Mouse (Mus musculus): Measurements from ENCODE around the gene Dzip1l. TPM values are rescaled to one million over a fixed set of nuclear protein-coding genes. Genes with fewer than 3 reads are reported as not detected.

Dzip1l gene
- polyA plus RNA-seq, 1 experiment from 2014 or later, result 18.3 TPM

GRCm38 (mm10) chr9:99637227-99637626 is 7.9 kb downstream of the Dzip1l start:
- no peaks in the 10 kb centered on the region for H3K27me3 ChIP-seq (ENCODE audit: control insufficient read depth, insufficient read depth, low read length)
- H3K27ac ChIP-seq (ENCODE audit: low read length), result no peak overlapping the region
- no peaks in the 10 kb centered on the region for H3K9me3 ChIP-seq (replicated peaks; ENCODE audit: control insufficient read depth, low read length)
- 96% methylated on average over 17 of the region's 17 CpGs for WGBS
- H3K4me1 ChIP-seq (ENCODE audit: control insufficient read depth, insufficient read depth, low read length), result peaks cover 9% of the 10 kb centered on the region; the same call in 1 of the 2 replicates
- H3K36me3 ChIP-seq (ENCODE audit: control insufficient read depth, insufficient read depth, low read length), result peaks cover 20% of the 10 kb centered on the region
- ATAC-seq (ENCODE audit: insufficient read depth, low FRiP score), result no peak
- no peak overlapping the region for H3K9ac ChIP-seq (ENCODE audit: low read length)
- no peak overlapping the region for H3K4me3 ChIP-seq (replicated peaks; ENCODE audit: low read length)
- H3K4me2 ChIP-seq (ENCODE audit: low read depth, low read length), result no peak overlapping the region

- Histone ChIP-seq H3K36me3 (ENCODE audit: control insufficient read depth, insufficient read depth, low read length) (peaks cover 20% of the 10 kb centered on the region), H3K9ac (ENCODE audit: low read length) (no peak overlapping the region), H3K9me3 (replicated peaks; ENCODE audit: control insufficient read depth, low read length) (no peaks in the 10 kb centered on the region), H3K27me3 (ENCODE audit: control insufficient read depth, insufficient read depth, low read length) (no peaks in the 10 kb centered on the region), H3K27ac (ENCODE audit: low read length) (no peak overlapping the region), H3K4me2 (ENCODE audit: low read depth, low read length) (no peak overlapping the region), H3K4me1 (ENCODE audit: control insufficient read depth, insufficient read depth, low read length) (peaks cover 5% of the 10 kb centered on the region; the same call in 1 of the 2 replicates), H3K4me3 (replicated peaks; ENCODE audit: low read length) (no peak overlapping the region)
- 93% methylated on average over 13 of the region's 13 CpGs for WGBS
- no peak for ATAC-seq (ENCODE audit: insufficient read depth, low FRiP score)
These were observed 8.4 kb downstream of the Dzip1l start for GRCm38 (mm10) chr9:99637736-99638135.

- peak; percentile 92 for ATAC-seq (ENCODE audit: insufficient read depth, low FRiP score)
- Histone ChIP-seq H3K9ac (ENCODE audit: low read length) (no peak overlapping the region), H3K4me1 (ENCODE audit: control insufficient read depth, insufficient read depth, low read length) (peaks cover 3% of the 10 kb centered on the region; the same call in 1 of the 2 replicates), H3K9me3 (replicated peaks; ENCODE audit: control insufficient read depth, low read length) (no peaks in the 10 kb centered on the region), H3K4me3 (replicated peaks; ENCODE audit: low read length) (no peak overlapping the region), H3K27me3 (ENCODE audit: control insufficient read depth, insufficient read depth, low read length) (no peaks in the 10 kb centered on the region), H3K36me3 (ENCODE audit: control insufficient read depth, insufficient read depth, low read length) (peaks cover 20% of the 10 kb centered on the region), H3K4me2 (ENCODE audit: low read depth, low read length) (no peak overlapping the region), H3K27ac (ENCODE audit: low read length) (peak overlapping the region; percentile 84)
- 68% methylated on average over 5 of the region's 5 CpGs for WGBS
These were observed 10.7 kb downstream of the Dzip1l start for GRCm38 (mm10) chr9:99639957-99640356.

DNA sequence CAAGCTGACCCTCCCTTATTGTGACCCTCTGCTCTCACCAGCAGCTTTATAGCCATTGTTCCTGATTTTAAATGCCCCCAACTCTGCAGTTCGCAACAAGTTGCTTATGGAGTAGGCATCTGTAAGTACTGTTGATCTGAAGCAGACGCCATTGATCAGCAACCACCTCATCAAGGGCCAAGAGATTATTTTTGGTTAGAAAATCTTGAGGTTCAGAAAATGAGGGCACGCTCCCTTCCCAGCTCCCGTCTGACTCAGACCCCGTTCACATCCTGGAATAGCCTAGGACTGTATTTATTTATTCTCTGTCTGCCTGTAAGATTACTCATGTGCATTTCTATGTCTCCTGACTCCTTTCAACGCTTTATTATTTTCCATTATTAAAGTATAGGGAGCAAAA is 16.1 kb downstream of the Dzip1l start:
- Histone ChIP-seq H3K9me3 (replicated peaks; ENCODE audit: control insufficient read depth, low read length) (no peaks in the 10 kb centered on the region), H3K4me2 (ENCODE audit: low read depth, low read length) (no peak overlapping the region), H3K9ac (ENCODE audit: low read length) (no peak overlapping the region), H3K36me3 (ENCODE audit: control insufficient read depth, insufficient read depth, low read length) (peaks cover 13% of the 10 kb centered on the region; the same call in 1 of the 2 replicates), H3K27me3 (ENCODE audit: control insufficient read depth, insufficient read depth, low read length) (no peaks in the 10 kb centered on the region), H3K4me1 (ENCODE audit: control insufficient read depth, insufficient read depth, low read length) (no peaks in the 10 kb centered on the region), H3K27ac (ENCODE audit: low read length) (no peak overlapping the region), H3K4me3 (replicated peaks; ENCODE audit: low read length) (no peak overlapping the region)
- ATAC-seq (ENCODE audit: insufficient read depth, low FRiP score), result no peak
- 90% methylated on average over 6 of the region's 6 CpGs for WGBS

DNA sequence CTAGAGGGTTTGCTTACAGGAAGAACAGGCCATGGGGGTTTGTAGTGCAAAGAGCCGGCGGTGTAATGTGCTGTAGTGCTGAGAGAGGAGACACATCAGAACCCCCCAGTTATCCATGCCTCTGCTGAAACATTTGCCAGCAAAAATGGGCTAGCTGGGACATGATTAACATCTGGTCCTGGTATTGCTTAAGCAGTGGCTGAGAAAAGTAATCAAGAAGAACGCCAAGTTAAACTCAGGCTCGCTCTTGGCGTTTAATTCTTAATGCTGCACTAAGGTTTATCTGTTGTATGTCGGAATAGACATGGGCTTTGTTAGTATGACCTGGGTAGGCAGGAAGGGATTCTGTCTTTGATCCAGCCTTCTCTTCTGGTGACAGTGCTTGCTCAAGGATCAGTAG is 16.8 kb downstream of the Dzip1l start:
- H3K4me2 ChIP-seq (ENCODE audit: low read depth, low read length), result no peak overlapping the region
- ATAC-seq (ENCODE audit: insufficient read depth, low FRiP score), result no peak
- no peak overlapping the region for H3K4me3 ChIP-seq (replicated peaks; ENCODE audit: low read length)
- H3K27ac ChIP-seq (ENCODE audit: low read length), result no peak overlapping the region
- peaks cover 18% of the 10 kb centered on the region for H3K36me3 ChIP-seq (ENCODE audit: control insufficient read depth, insufficient read depth, low read length)
- no peak overlapping the region for H3K9ac ChIP-seq (ENCODE audit: low read length)
- H3K27me3 ChIP-seq (ENCODE audit: control insufficient read depth, insufficient read depth, low read length), result no peaks in the 10 kb centered on the region
- 85% methylated on average over 6 of the region's 6 CpGs for WGBS
- no peaks in the 10 kb centered on the region for H3K4me1 ChIP-seq (ENCODE audit: control insufficient read depth, insufficient read depth, low read length)
- no peaks in the 10 kb centered on the region for H3K9me3 ChIP-seq (replicated peaks; ENCODE audit: control insufficient read depth, low read length)

DNA sequence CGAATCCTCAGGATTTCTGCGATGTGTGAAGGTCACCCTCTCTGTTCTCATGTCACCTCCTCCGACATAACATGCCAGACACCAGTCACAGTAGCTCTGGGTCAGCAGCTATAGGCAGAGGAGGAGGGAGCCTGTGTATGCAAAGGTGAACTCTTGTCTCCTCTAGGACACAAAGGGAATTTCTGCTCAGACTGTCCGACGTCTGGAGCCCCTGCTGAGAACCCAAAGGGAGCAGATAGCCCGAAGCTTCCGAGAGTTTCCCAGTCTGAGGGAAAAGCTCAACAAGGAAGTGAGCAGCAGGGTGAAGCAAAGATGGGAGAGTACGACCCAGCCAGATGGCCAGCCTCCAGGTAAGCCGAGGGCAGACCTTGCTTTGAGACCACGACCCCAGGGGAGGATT is 31.5 kb downstream of the Dzip1l start:
- WGBS, result 83% methylated on average over 10 of the region's 10 CpGs
- Histone ChIP-seq H3K4me1 (ENCODE audit: control insufficient read depth, insufficient read depth, low read length) (no peaks in the 10 kb centered on the region), H3K4me3 (replicated peaks; ENCODE audit: low read length) (no peak overlapping the region), H3K4me2 (ENCODE audit: low read depth, low read length) (no peak overlapping the region), H3K27me3 (ENCODE audit: control insufficient read depth, insufficient read depth, low read length) (no peaks in the 10 kb centered on the region), H3K36me3 (ENCODE audit: control insufficient read depth, insufficient read depth, low read length) (0 out of 2 replicates have a peak, but pooled peaks cover 4% of the 10 kb centered on the region), H3K9me3 (replicated peaks; ENCODE audit: control insufficient read depth, low read length) (no peaks in the 10 kb centered on the region), H3K9ac (ENCODE audit: low read length) (no peak overlapping the region), H3K27ac (ENCODE audit: low read length) (no peak overlapping the region)
- ATAC-seq (ENCODE audit: insufficient read depth, low FRiP score), result no peak

GRCm38 (mm10) chr9:99661606-99662166 is 32.4 kb downstream of the Dzip1l start:
- WGBS, result 59% methylated on average over 16 of the region's 16 CpGs
- Histone ChIP-seq H3K9me3 (replicated peaks; ENCODE audit: control insufficient read depth, low read length) (no peaks in the 10 kb centered on the region), H3K4me2 (ENCODE audit: low read depth, low read length) (no peak overlapping the region), H3K36me3 (ENCODE audit: control insufficient read depth, insufficient read depth, low read length) (no peaks in the 10 kb centered on the region), H3K4me3 (replicated peaks; ENCODE audit: low read length) (no peak overlapping the region), H3K27ac (ENCODE audit: low read length) (no peak overlapping the region), H3K4me1 (ENCODE audit: control insufficient read depth, insufficient read depth, low read length) (no peaks in the 10 kb centered on the region), H3K27me3 (ENCODE audit: control insufficient read depth, insufficient read depth, low read length) (no peaks in the 10 kb centered on the region), H3K9ac (ENCODE audit: low read length) (no peak overlapping the region)
- ATAC-seq (ENCODE audit: insufficient read depth, low FRiP score), result no peak

- Histone ChIP-seq H3K36me3 (ENCODE audit: control insufficient read depth, insufficient read depth, low read length) (no peaks in the 10 kb centered on the region), H3K9ac (ENCODE audit: low read length) (no peak overlapping the region), H3K9me3 (replicated peaks; ENCODE audit: control insufficient read depth, low read length) (no peaks in the 10 kb centered on the region), H3K27ac (ENCODE audit: low read length) (no peak overlapping the region), H3K4me1 (ENCODE audit: control insufficient read depth, insufficient read depth, low read length) (no peaks in the 10 kb centered on the region), H3K4me2 (ENCODE audit: low read depth, low read length) (no peak overlapping the region), H3K27me3 (ENCODE audit: control insufficient read depth, insufficient read depth, low read length) (no peaks in the 10 kb centered on the region), H3K4me3 (replicated peaks; ENCODE audit: low read length) (no peak overlapping the region)
- no peak for ATAC-seq (ENCODE audit: insufficient read depth, low FRiP score)
- 23% methylated on average over 7 of the region's 7 CpGs for WGBS
These were observed 33.1 kb downstream of the Dzip1l start for GRCm38 (mm10) chr9:99662406-99662805.

- 90% methylated on average over 10 of the region's 10 CpGs for WGBS
- H3K36me3 ChIP-seq (ENCODE audit: control insufficient read depth, insufficient read depth, low read length), result no peaks in the 10 kb centered on the region
- no peak for ATAC-seq (ENCODE audit: insufficient read depth, low FRiP score)
These were observed 33.6 kb downstream of the Dzip1l start for GRCm38 (mm10) chr9:99662887-99663286.

More at GRCm38 (mm10) chr9:99662887-99663286, 33.6 kb downstream of the Dzip1l start:
- Histone ChIP-seq H3K9ac (ENCODE audit: low read length) (no peak overlapping the region), H3K27ac (ENCODE audit: low read length) (no peak overlapping the region), H3K4me1 (ENCODE audit: control insufficient read depth, insufficient read depth, low read length) (no peaks in the 10 kb centered on the region), H3K9me3 (replicated peaks; ENCODE audit: control insufficient read depth, low read length) (no peaks in the 10 kb centered on the region), H3K4me3 (replicated peaks; ENCODE audit: low read length) (no peak overlapping the region), H3K27me3 (ENCODE audit: control insufficient read depth, insufficient read depth, low read length) (no peaks in the 10 kb centered on the region), H3K4me2 (ENCODE audit: low read depth, low read length) (no peak overlapping the region)

Data from stomach, embryonic 16.5 days (tissue).